Mouse (Mus musculus) heart, embryonic 14.5 days (tissue): ENCODE measurements around the gene 1110017D15Rik. TPM values are rescaled to one million over a fixed set of nuclear protein-coding genes. Genes with fewer than 3 reads are reported as not detected.

Experiments
- polyA plus RNA-seq: library from polyadenylated mRNA; unstranded; fragments of >200 nt; fragmentation: Nextera tagmentation; extraction: Ambion mirVana; gene quantifications from 2 replicates; pipeline ENCODE4 v1.2.1, GENCODE M21; 2014

1110017D15Rik gene
- polyA plus RNA-seq, 1 experiment from 2014 or later: 0.30 TPM

Other genes with a start within 250 kb of the 1110017D15Rik start
- 41.6 and 45.4 TPM in 2 replicates for gene Ubap2, start 242.2 kb downstream of the 1110017D15Rik start, polyA plus RNA-seq
- gene Dcaf12, start 202.4 kb downstream of the 1110017D15Rik start, polyA plus RNA-seq: 33.2 and 34.2 TPM in 2 replicates
- 48.5 and 52.9 TPM in 2 replicates for gene Ubap1, start 168.3 kb downstream of the 1110017D15Rik start, polyA plus RNA-seq
- 2.2 and 4.3 TPM in 2 replicates for gene Kif24, start 52.4 kb downstream of the 1110017D15Rik start, polyA plus RNA-seq
- gene Nudt2, start 52.2 kb downstream of the 1110017D15Rik start, polyA plus RNA-seq: 41.3 and 43.9 TPM in 2 replicates
- 2.8 TPM in 2 replicates for gene AI464131, start 14.3 kb downstream of the 1110017D15Rik start, polyA plus RNA-seq
- gene Fam219a, start 52.2 kb upstream of the 1110017D15Rik start, polyA plus RNA-seq: 2.9 TPM in 2 replicates
- gene Dnaic1, start 52.4 kb upstream of the 1110017D15Rik start, polyA plus RNA-seq: 1.6 and 1.8 TPM in 2 replicates
- 3.9 and 6.3 TPM in 2 replicates for gene Enho, start 123.0 kb upstream of the 1110017D15Rik start, polyA plus RNA-seq
- gene Cntfr, start 179.8 kb upstream of the 1110017D15Rik start, polyA plus RNA-seq: 1.2 and 2.8 TPM in 2 replicates
- gene Il11ra1, start 182.7 kb upstream of the 1110017D15Rik start, polyA plus RNA-seq: 120 and 136 TPM in 2 replicates
- gene Rpp25l, start 196.2 kb upstream of the 1110017D15Rik start, polyA plus RNA-seq: 47.1 and 48.6 TPM in 2 replicates
- 122 and 134 TPM in 2 replicates for gene Dctn3, start 205.8 kb upstream of the 1110017D15Rik start, polyA plus RNA-seq
- not detected in 2 replicates for gene Arid3c, start 213.8 kb upstream of the 1110017D15Rik start, polyA plus RNA-seq
- gene Galt, start 237.9 kb upstream of the 1110017D15Rik start, polyA plus RNA-seq: 59.6 and 63.7 TPM in 2 replicates
- gene Sigmar1, start 238.8 kb upstream of the 1110017D15Rik start, polyA plus RNA-seq: 56.8 and 57.0 TPM in 2 replicates